Mouse (Mus musculus): ENCODE data around the gene Dntt. TPM values are rescaled to one million over a fixed set of nuclear protein-coding genes. Genes with fewer than 3 reads are reported as not detected.

Gene Dntt
- polyA plus RNA-seq (2014; fragmentation: Illumina TruSeq; extraction: RNeasy Lipid Tissue Mini Kit (QIAGEN cat#74804); ENCODE audit: low read depth, low replicate concordance), result not detected

GRCm38 (mm10) chr19:41029219-41029618 is at the start of gene Dntt:
TSS of gene Dntt (plus strand) at chr19:41029275.

GRCm38 (mm10) chr19:40994057-40994585 is 35.0 kb upstream of the Dntt start, which contains the start of gene Blnk:
TSS of gene Blnk (minus strand) at chr19:40994535.

DNA sequence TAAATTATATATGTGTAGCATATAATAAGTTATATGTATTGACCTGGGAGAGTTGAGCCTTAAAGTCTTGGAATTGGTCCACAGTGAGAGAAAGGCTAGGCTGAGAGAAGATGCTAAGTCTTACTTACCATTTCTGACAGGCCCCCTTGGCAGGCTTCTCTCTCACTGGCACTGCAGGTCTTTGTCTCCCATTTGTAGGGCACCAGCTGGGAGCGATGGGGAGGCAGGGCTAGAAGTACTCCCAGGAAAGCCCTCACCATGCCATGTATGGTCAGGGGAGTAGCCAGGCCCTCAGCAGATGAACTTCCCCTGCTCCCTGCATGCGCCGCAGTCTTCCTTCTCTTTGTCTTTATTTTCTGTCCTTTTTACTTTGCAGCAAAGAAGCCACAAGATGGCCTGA is 47.8 kb downstream of the Dntt start, which contains the start of gene Opalin:
Gene Opalin (minus strand): TSS at position 208 of the 400 bp plus-strand sequence.

Other genes starting within 250 kb of the Dntt start
- 4.7 TPM for gene Ccnj, start 198.0 kb upstream of the Dntt start, polyA plus RNA-seq (2014; fragmentation: Illumina TruSeq; extraction: RNeasy Lipid Tissue Mini Kit (QIAGEN cat#74804); ENCODE audit: low read depth, low replicate concordance)
- 6.4 TPM for gene Zfp518a, start 134.6 kb upstream of the Dntt start, polyA plus RNA-seq (2014; fragmentation: Illumina TruSeq; extraction: RNeasy Lipid Tissue Mini Kit (QIAGEN cat#74804); ENCODE audit: low read depth, low replicate concordance)
- gene Blnk, start 34.7 kb upstream of the Dntt start, polyA plus RNA-seq (2014; fragmentation: Illumina TruSeq; extraction: RNeasy Lipid Tissue Mini Kit (QIAGEN cat#74804); ENCODE audit: low read depth, low replicate concordance), result 1.6 TPM
- gene Opalin, start 47.8 kb downstream of the Dntt start, polyA plus RNA-seq (2014; fragmentation: Illumina TruSeq; extraction: RNeasy Lipid Tissue Mini Kit (QIAGEN cat#74804); ENCODE audit: low read depth, low replicate concordance), result not detected
- 0.18 TPM for gene Tll2, start 177.6 kb downstream of the Dntt start, polyA plus RNA-seq (2014; fragmentation: Illumina TruSeq; extraction: RNeasy Lipid Tissue Mini Kit (QIAGEN cat#74804); ENCODE audit: low read depth, low replicate concordance)
- gene Tm9sf3, start 234.7 kb downstream of the Dntt start, polyA plus RNA-seq (2014; fragmentation: Illumina TruSeq; extraction: RNeasy Lipid Tissue Mini Kit (QIAGEN cat#74804); ENCODE audit: low read depth, low replicate concordance), result 71.4 TPM

Measured in heart, adult 10 weeks (tissue).